ENCODE assay signal across 26 mouse cellular contexts in genomic region chr2:24846557-24846956, GRCm38 (mm10).
"Had no signal": no experiment of that assay in that cellular context is flagged by ENCODE, and none has a peak within 500 bp of the region (broad histone marks: within the 10 kb centered on the region; RNA-seq: fewer than 3 reads in every experiment).

No protein-coding gene starts in this region.

- DNase-seq: gastrocnemius, adult 2 months; gastrocnemius, postnatal 10 days; gastrocnemius, postnatal 25 days; heart, adult 18-20 months; heart, postnatal 10 days; heart, postnatal 4 days; kidney, adult 11 months; kidney, adult 2 months; kidney, postnatal 10 days; kidney, postnatal 25 days; kidney, postnatal 4 days; liver; liver, embryonic 13.5 days had no signal

- H3K9ac ChIP-seq: heart, embryonic 12.5 days; hindbrain, embryonic 12.5 days; hindbrain, embryonic 14.5 days; limb, embryonic 12.5 days; liver, embryonic 13.5 days; liver, embryonic 15.5 days had no signal

- H3K9me3 ChIP-seq: heart, embryonic 10.5 days; heart, embryonic 12.5 days; hindbrain, embryonic 10.5 days; hindbrain, embryonic 12.5 days; limb, embryonic 10.5 days; limb, embryonic 12.5 days; liver, embryonic 13.5 days; liver, embryonic 15.5 days had no signal

- H3K4me2 ChIP-seq: heart, embryonic 12.5 days; hindbrain, embryonic 12.5 days; hindbrain, embryonic 14.5 days; limb, embryonic 12.5 days; liver, embryonic 11.5 days; liver, embryonic 13.5 days; liver, embryonic 15.5 days had no signal

- ATAC-seq: hindbrain, embryonic 16.5 days; inflammation-experienced regulatory T-cells, adult 6 months had no signal

- H3K27me3 ChIP-seq: heart, embryonic 12.5 days; hindbrain, embryonic 12.5 days; limb, embryonic 12.5 days; liver, embryonic 13.5 days; liver, embryonic 15.5 days had no signal

- H3K27ac ChIP-seq: gastrocnemius, adult 2 months; heart, embryonic 10.5 days; hindbrain, embryonic 10.5 days; hindbrain, embryonic 12.5 days; hindbrain, embryonic 14.5 days; layer of hippocampus, adult 2 months; left cerebral cortex, adult 2 months; limb, embryonic 10.5 days; limb, embryonic 12.5 days; liver, embryonic 13.5 days; liver, embryonic 15.5 days had no signal

- H3K4me3 ChIP-seq: gastrocnemius, adult 2 months; heart, embryonic 10.5 days; heart, embryonic 12.5 days; hindbrain, embryonic 10.5 days; hindbrain, embryonic 12.5 days; layer of hippocampus, adult 2 months; left cerebral cortex, adult 2 months; limb, embryonic 10.5 days; limb, embryonic 12.5 days; liver, embryonic 13.5 days; liver, embryonic 15.5 days had no signal

- H3K4me1 ChIP-seq: hindbrain, embryonic 10.5 days; hindbrain, embryonic 12.5 days; limb, embryonic 10.5 days; limb, embryonic 12.5 days; liver, embryonic 15.5 days had no signal
